Mouse (Mus musculus): ENCODE measurements around the gene Cbfa2t3.

DNA sequence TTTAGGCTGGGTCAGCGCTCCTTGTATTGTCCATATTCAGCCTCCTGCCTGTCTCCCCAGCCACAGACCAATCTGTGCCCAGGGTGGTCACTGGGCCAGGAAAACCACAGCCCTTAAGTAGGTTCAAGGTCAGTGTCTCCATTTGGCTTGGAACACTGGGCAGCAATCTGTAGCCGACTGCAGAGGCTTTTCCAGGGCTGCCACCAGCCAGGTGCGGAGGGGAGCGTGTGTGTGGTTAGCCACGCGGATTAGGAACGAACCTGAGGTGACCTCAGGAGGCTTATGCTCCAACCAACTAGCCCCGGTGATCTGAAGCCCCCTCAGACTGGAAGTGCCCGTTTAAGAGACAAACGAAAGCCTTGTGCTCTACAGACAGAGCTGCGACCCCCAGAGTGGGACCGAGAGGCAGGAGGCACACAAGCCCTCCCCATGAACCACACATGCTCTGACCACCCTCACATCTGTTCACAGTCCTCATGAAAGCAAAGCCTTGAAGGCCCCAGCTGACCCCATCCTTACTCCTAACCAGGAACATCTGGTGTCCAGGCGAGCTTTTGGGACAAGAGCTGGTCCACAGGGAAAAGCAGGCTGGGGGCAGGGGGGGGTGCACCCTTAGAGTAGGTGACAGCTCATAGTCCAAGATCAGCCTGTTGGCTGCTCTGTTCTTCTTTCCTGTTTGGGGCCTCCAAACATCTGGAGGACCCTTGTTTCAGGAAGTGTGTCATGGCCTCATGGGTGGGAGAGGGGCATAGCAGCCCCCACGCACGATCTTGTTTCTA lies 50.5 kb downstream of the Cbfa2t3 start:
- TF ChIP-seq POLR2A (IDR thresholded peaks at IDR 0.05; ENCODE audit: borderline replicate concordance, control insufficient read depth, low read depth, low read length) (no peak), CTCF (IDR thresholded peaks at IDR 0.05; ENCODE audit: control insufficient read depth, insufficient read depth, low read length) (no peak)
